Mouse (Mus musculus) embryonic facial prominence, embryonic 15.5 days (tissue): ENCODE data around the gene Tank. TPM values are rescaled to one million over a fixed set of nuclear protein-coding genes. Genes with fewer than 3 reads are reported as not detected.

Source experiments
- ATAC-seq: fragments of 200-750 bp; cut with Nextera tagmentation; 2 replicates; pipeline ENCODE4 v1.8.0; 2017; ENCODE audit warnings: low read depth, moderate TSS enrichment; ENCODE audit not compliant: insufficient number of reproducible peaks, low FRiP score, low TSS enrichment
- H3K27ac ChIP-seq: fragments of 300-500 bp; sonication (generic); replicated peaks from 2 replicates; pipeline ENCODE4 v1.5.1; 2015; ENCODE audit warnings: mild to moderate bottlenecking, inconsistent platforms
- H3K27me3 ChIP-seq: fragments of 300-500 bp; sonication (generic); 2 replicates; pipeline ENCODE4 v1.6.1; 2015; ENCODE audit warnings: inconsistent platforms
- H3K36me3 ChIP-seq: fragments of 300-500 bp; sonication (generic); 2 replicates; pipeline ENCODE4 v1.6.1; 2015; ENCODE audit warnings: mild to moderate bottlenecking, inconsistent platforms
- H3K4me1 ChIP-seq: fragments of 300-500 bp; sonication (generic); 2 replicates; pipeline ENCODE4 v1.6.1; 2015; ENCODE audit warnings: inconsistent platforms
- H3K4me2 ChIP-seq: fragments of 300-500 bp; sonication (generic); replicated peaks from 2 replicates; pipeline ENCODE4 v1.6.1; 2015; ENCODE audit warnings: mild to moderate bottlenecking, inconsistent platforms
- H3K4me3 ChIP-seq: fragments of 300-500 bp; sonication (generic); replicated peaks from 2 replicates; pipeline ENCODE4 v1.5.1; 2015; ENCODE audit warnings: mild to moderate bottlenecking, inconsistent platforms
- H3K9ac ChIP-seq: fragments of 300-500 bp; sonication (generic); 2 replicates; pipeline ENCODE4 v1.6.1; 2015; ENCODE audit warnings: inconsistent platforms
- H3K9me3 ChIP-seq: fragments of 300-500 bp; sonication (generic); replicated peaks from 2 replicates; pipeline ENCODE4 v1.6.1; 2016; ENCODE audit warnings: inconsistent platforms
- WGBS: fragments of 180-500 bp; shearing (Covaris S2); methylation state at CpG from one replicate; pipeline ENCODE4 v1.1.7; 2015; 5-methylcytosine and 5-hydroxymethylcytosine counted together
- polyA plus RNA-seq: library from polyadenylated mRNA; unstranded; fragments of >200 nt; fragmentation: Nextera tagmentation; extraction: Ambion mirVana; gene quantifications from 2 replicates; pipeline ENCODE4 v1.2.1, GENCODE M21; 2015

Tank gene
- polyA plus RNA-seq, 1 experiment from 2014 or later = 34.6 TPM

GRCm38 (mm10) chr2:61656421-61657411 lies 78.3 kb downstream of the Tank start:
- Histone ChIP-seq H3K27me3 (no peaks in the 10 kb centered on the region), H3K4me1 (peaks cover 14% of the 10 kb centered on the region), H3K4me3 (peak overlapping the region; percentile 58), H3K4me2 (peak overlapping the region; percentile 96), H3K36me3 (no peaks in the 10 kb centered on the region), H3K9me3 (no peaks in the 10 kb centered on the region), H3K9ac (peak overlapping the region; percentile 42), H3K27ac (no peak overlapping the region)
- 1% methylated on average over 85 of the region's 85 CpGs for whole genome bisulfite sequencing
- peak; percentile 74 for ATAC-seq

GRCm38 (mm10) chr2:61659254-61659653 lies 80.9 kb downstream of the Tank start:
- Histone ChIP-seq H3K4me3 (no peak overlapping the region), H3K27me3 (no peaks in the 10 kb centered on the region), H3K27ac (no peak overlapping the region), H3K4me2 (no peak overlapping the region), H3K9ac (no peak overlapping the region), H3K9me3 (no peaks in the 10 kb centered on the region), H3K36me3 (no peaks in the 10 kb centered on the region), H3K4me1 (peaks cover 14% of the 10 kb centered on the region)
- WGBS = 75% methylated on average over 2 of the region's 2 CpGs
- no peak for ATAC-seq

- no peak overlapping the region for H3K27ac ChIP-seq
- no peak overlapping the region for H3K4me2 ChIP-seq
- no peaks in the 10 kb centered on the region for H3K36me3 ChIP-seq
- no peaks in the 10 kb centered on the region for H3K27me3 ChIP-seq
- WGBS = 74% methylated on average over 10 of the region's 10 CpGs
- no peak for ATAC-seq
- H3K4me3 ChIP-seq = no peak overlapping the region
- H3K4me1 ChIP-seq = no peaks in the 10 kb centered on the region
- no peaks in the 10 kb centered on the region for H3K9me3 ChIP-seq
- H3K9ac ChIP-seq = no peak overlapping the region
These were observed 84.4 kb downstream of the Tank start for GRCm38 (mm10) chr2:61662833-61663232.

- Histone ChIP-seq H3K27me3 (no peaks in the 10 kb centered on the region), H3K9me3 (no peaks in the 10 kb centered on the region), H3K36me3 (no peaks in the 10 kb centered on the region), H3K9ac (no peak overlapping the region), H3K4me3 (no peak overlapping the region), H3K27ac (no peak overlapping the region), H3K4me1 (no peaks in the 10 kb centered on the region), H3K4me2 (no peak overlapping the region)
- no peak for ATAC-seq
- 76% methylated on average over 10 of the region's 10 CpGs for WGBS
These were observed 85.3 kb downstream of the Tank start for GRCm38 (mm10) chr2:61663573-61664241.

- H3K4me3 ChIP-seq = no peak overlapping the region
- no peaks in the 10 kb centered on the region for H3K9me3 ChIP-seq
- H3K27me3 ChIP-seq = no peaks in the 10 kb centered on the region
- WGBS = 86% methylated on average over 7 of the region's 7 CpGs
- ATAC-seq = no peak
- no peak overlapping the region for H3K4me2 ChIP-seq
- H3K4me1 ChIP-seq = no peaks in the 10 kb centered on the region
- no peak overlapping the region for H3K27ac ChIP-seq
- H3K9ac ChIP-seq = no peak overlapping the region
- no peaks in the 10 kb centered on the region for H3K36me3 ChIP-seq
These were observed 89.0 kb downstream of the Tank start for GRCm38 (mm10) chr2:61667420-61667819.

- ATAC-seq = no peak
- no peaks in the 10 kb centered on the region for H3K4me1 ChIP-seq
- WGBS = 25% methylated on average over 4 of the region's 4 CpGs
- no peak overlapping the region for H3K4me2 ChIP-seq
- H3K9ac ChIP-seq = no peak overlapping the region
- H3K36me3 ChIP-seq = no peaks in the 10 kb centered on the region
- H3K4me3 ChIP-seq = no peak overlapping the region
- H3K27ac ChIP-seq = no peak overlapping the region
- H3K27me3 ChIP-seq = no peaks in the 10 kb centered on the region
- H3K9me3 ChIP-seq = no peaks in the 10 kb centered on the region
These were observed 89.9 kb downstream of the Tank start for GRCm38 (mm10) chr2:61668260-61668659.

GRCm38 (mm10) chr2:61674555-61674954 lies 96.2 kb downstream of the Tank start:
- no peak overlapping the region for H3K4me2 ChIP-seq
- no peaks in the 10 kb centered on the region for H3K36me3 ChIP-seq
- ATAC-seq = no peak
- no peaks in the 10 kb centered on the region for H3K9me3 ChIP-seq
- no peak overlapping the region for H3K4me3 ChIP-seq
- H3K27me3 ChIP-seq = no peaks in the 10 kb centered on the region
- no peak overlapping the region for H3K9ac ChIP-seq
- no peaks in the 10 kb centered on the region for H3K4me1 ChIP-seq
- no peak overlapping the region for H3K27ac ChIP-seq
- WGBS = 90% methylated on average over 3 of the region's 3 CpGs

GRCm38 (mm10) chr2:61681572-61681971 lies 103.2 kb downstream of the Tank start:
- Histone ChIP-seq H3K4me2 (no peak overlapping the region), H3K27ac (no peak overlapping the region), H3K9ac (no peak overlapping the region), H3K27me3 (no peaks in the 10 kb centered on the region), H3K4me3 (no peak overlapping the region), H3K9me3 (no peaks in the 10 kb centered on the region), H3K4me1 (no peaks in the 10 kb centered on the region), H3K36me3 (no peaks in the 10 kb centered on the region)
- WGBS = 73% methylated on average over 1 of the region's 1 CpGs
- ATAC-seq = no peak

GRCm38 (mm10) chr2:61686533-61686932 lies 108.1 kb downstream of the Tank start:
- Histone ChIP-seq H3K9ac (no peak overlapping the region), H3K9me3 (no peaks in the 10 kb centered on the region), H3K4me2 (no peak overlapping the region), H3K27ac (no peak overlapping the region), H3K4me3 (no peak overlapping the region), H3K4me1 (no peaks in the 10 kb centered on the region), H3K36me3 (no peaks in the 10 kb centered on the region), H3K27me3 (no peaks in the 10 kb centered on the region)
- ATAC-seq = no peak
- WGBS = 47% methylated on average over 1 of the region's 1 CpGs

GRCm38 (mm10) chr2:61689086-61689485 lies 110.7 kb downstream of the Tank start:
- Histone ChIP-seq H3K27me3 (no peaks in the 10 kb centered on the region), H3K4me3 (no peak overlapping the region), H3K4me2 (no peak overlapping the region), H3K9ac (no peak overlapping the region), H3K4me1 (no peaks in the 10 kb centered on the region), H3K27ac (no peak overlapping the region), H3K36me3 (no peaks in the 10 kb centered on the region), H3K9me3 (no peaks in the 10 kb centered on the region)
- 85% methylated on average over 3 of the region's 3 CpGs for WGBS
- no peak for ATAC-seq
